Comparison of ENCODE assay signal across 8 mouse cellular contexts in the genomic region with DNA sequence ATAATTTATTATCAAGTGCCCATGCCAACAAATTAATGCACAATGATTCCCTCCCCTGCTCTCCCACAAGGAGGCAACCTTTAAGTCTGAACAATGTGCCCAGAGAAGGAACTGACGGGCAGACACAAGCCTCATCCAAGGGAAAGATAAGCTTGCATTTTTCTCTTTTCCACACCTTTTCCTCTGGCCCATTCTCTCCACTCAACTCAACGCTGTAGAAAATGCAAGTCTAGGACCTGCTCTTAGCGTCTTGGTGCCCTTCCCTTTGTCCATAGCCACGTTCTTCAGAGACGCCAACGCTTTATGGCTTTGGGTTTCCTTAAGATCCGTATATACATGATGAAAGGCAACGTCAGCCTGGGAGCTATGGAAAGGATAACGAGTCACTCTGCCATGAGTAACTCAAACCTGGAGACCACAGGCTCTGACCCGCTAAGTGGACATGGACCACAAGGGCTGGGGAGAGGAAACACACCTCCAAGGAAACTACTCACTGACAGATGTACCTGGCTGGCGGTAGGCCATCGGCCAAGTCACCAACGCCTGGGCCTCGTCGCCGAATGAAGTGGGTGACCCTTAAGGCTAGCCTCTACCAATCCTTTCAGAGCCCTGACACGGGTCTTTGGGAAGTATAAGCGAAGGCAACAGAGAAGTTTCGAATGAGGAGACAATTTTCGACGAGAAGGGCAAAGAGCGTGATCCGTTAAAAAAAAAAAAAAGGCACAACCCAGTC. TPM values are rescaled to one million over a fixed set of nuclear protein-coding genes. Genes with fewer than 3 reads are reported as not detected.
A peak's percentile ranks its signal among the peaks of the same experiment; 100 is the strongest.
DNase-seq lines count a peak whose midpoint lies in the region; ATAC-seq and TF ChIP-seq lines count a peak whose summit lies in the region.

No protein-coding gene starts in this region.

- H3K4me1 ChIP-seq in lung, embryonic 14.5 days (ENCODE audit: insufficient read depth) = 0 out of 2 replicates have a peak, but pooled peaks cover 6% of the 10 kb centered on the region
- H3K4me1 ChIP-seq in neural tube, embryonic 13.5 days (replicated peaks) = peaks cover 53% of the 10 kb centered on the region

- no peaks in the 10 kb centered on the region for H3K27me3 ChIP-seq in lung, embryonic 14.5 days (ENCODE audit: insufficient read depth, low read length)
- no peaks in the 10 kb centered on the region for H3K27me3 ChIP-seq in neural tube, embryonic 13.5 days

- peak; percentile 9 to 27 for DNase-seq in B cell, adult 2 months
- DNase-seq in ES-CJ7 (ENCODE audit: low read depth, low spot score) = peak; percentile 19
- peak; percentile 63 for DNase-seq in cerebellum, adult 9-11 months
- DNase-seq in kidney, adult 9 months = peak; percentile 26
- DNase-seq in lung, embryonic 14.5 days = peak; percentile 49
- no peak for DNase-seq in T-cell, adult 2 months (ENCODE audit: low spot score)

- no peaks in the 10 kb centered on the region for H3K9me3 ChIP-seq in lung, embryonic 14.5 days (ENCODE audit: low read depth, low read length)
- H3K9me3 ChIP-seq in neural tube, embryonic 13.5 days = no peaks in the 10 kb centered on the region

- peaks cover 4% of the 10 kb centered on the region; the same call in 1 of the 2 replicates for H3K36me3 ChIP-seq in lung, embryonic 14.5 days (ENCODE audit: insufficient read depth)
- H3K36me3 ChIP-seq in neural tube, embryonic 13.5 days = peaks cover under 1% of the 10 kb centered on the region; the same call in 1 of the 2 replicates

- H3K27ac ChIP-seq in lung, embryonic 14.5 days (ENCODE audit: low read depth) = peak overlapping the region; percentile 97
- peak overlapping the region; percentile 96 for H3K27ac ChIP-seq in neural tube, embryonic 13.5 days (replicated peaks)

- peak; percentile 30 for TF ChIP-seq CTCF in lung, embryonic 14.5 days (IDR thresholded peaks at IDR 0.05; ENCODE audit: low read depth)

- peak overlapping the region; percentile 73 for H3K4me2 ChIP-seq in lung, embryonic 14.5 days
- peak overlapping the region; percentile 89 for H3K4me2 ChIP-seq in neural tube, embryonic 13.5 days

- WGBS in lung, embryonic 14.5 days = under 1% methylated on average over 23 of the region's 23 CpGs
- WGBS in neural tube, embryonic 13.5 days = under 1% methylated on average over 23 of the region's 23 CpGs

- ATAC-seq in granulocyte monocyte progenitor cell, adult 5-6 weeks (replicated peaks; ENCODE audit: poor library complexity, severe bottlenecking) = peak; percentile 34; the same call in 1 of the 2 replicates
- no peak for ATAC-seq in lung, embryonic 14.5 days (ENCODE audit: insufficient read depth)
- peak; percentile 9; the same call in 1 of the 2 replicates for ATAC-seq in neural tube, embryonic 13.5 days (ENCODE audit: low read depth)

- peak overlapping the region; percentile 96 for H3K9ac ChIP-seq in lung, embryonic 14.5 days
- peak overlapping the region; percentile 97 for H3K9ac ChIP-seq in neural tube, embryonic 13.5 days

- peak overlapping the region; percentile 96 for H3K4me3 ChIP-seq in lung, embryonic 14.5 days (ENCODE audit: low read depth, low read length)
- H3K4me3 ChIP-seq in neural tube, embryonic 13.5 days = peak overlapping the region; percentile 80

RNA-seq across cellular contexts. Expression of gene Pafah1b2, which starts 28.6 kb away (rescaled TPM):
- 30.6 and 32.3 TPM in 2 replicates for total RNA-seq in granulocyte monocyte progenitor cell, adult 5-6 weeks (2014; fragmentation: Nextera tagmentation)
- total RNA-seq in granulocyte monocyte progenitor cell, adult 5-6 weeks (2017) = 88.9 and 95.7 TPM in 2 replicates
- 179 and 184 TPM in 2 replicates for polyA plus RNA-seq in lung, embryonic 14.5 days (2014; fragmentation: Nextera tagmentation; extraction: Ambion mirVana)
- polyA plus RNA-seq in neural tube, embryonic 13.5 days (2015; fragmentation: Nextera tagmentation; extraction: Ambion mirVana) = 282 and 301 TPM in 2 replicates

RNA-seq across cellular contexts. Expression of gene Sik3, which starts 28.8 kb away (rescaled TPM):
- total RNA-seq in granulocyte monocyte progenitor cell, adult 5-6 weeks (2014; fragmentation: Nextera tagmentation) = 35.8 and 59.8 TPM in 2 replicates
- total RNA-seq in granulocyte monocyte progenitor cell, adult 5-6 weeks (2017) = 12.7 and 16.5 TPM in 2 replicates
- 14.1 and 15.7 TPM in 2 replicates for polyA plus RNA-seq in lung, embryonic 14.5 days (2014; fragmentation: Nextera tagmentation; extraction: Ambion mirVana)
- polyA plus RNA-seq in neural tube, embryonic 13.5 days (2015; fragmentation: Nextera tagmentation; extraction: Ambion mirVana) = 9.3 and 9.4 TPM in 2 replicates

RNA-seq across cellular contexts. Expression of gene Sidt2, which starts 28.8 kb away (rescaled TPM):
- 31.0 and 57.9 TPM in 2 replicates for total RNA-seq in granulocyte monocyte progenitor cell, adult 5-6 weeks (2014; fragmentation: Nextera tagmentation)
- 18.7 and 29.3 TPM in 2 replicates for total RNA-seq in granulocyte monocyte progenitor cell, adult 5-6 weeks (2017)
- polyA plus RNA-seq in lung, embryonic 14.5 days (2014; fragmentation: Nextera tagmentation; extraction: Ambion mirVana) = 29.9 and 34.3 TPM in 2 replicates
- polyA plus RNA-seq in neural tube, embryonic 13.5 days (2015; fragmentation: Nextera tagmentation; extraction: Ambion mirVana) = 39.2 and 44.2 TPM in 2 replicates

RNA-seq across cellular contexts. Expression of gene Tagln, which starts 48.0 kb away (rescaled TPM):
- total RNA-seq in granulocyte monocyte progenitor cell, adult 5-6 weeks (2014; fragmentation: Nextera tagmentation) = not detected in 2 replicates
- total RNA-seq in granulocyte monocyte progenitor cell, adult 5-6 weeks (2017) = not detected in 2 replicates
- 147 and 150 TPM in 2 replicates for polyA plus RNA-seq in lung, embryonic 14.5 days (2014; fragmentation: Nextera tagmentation; extraction: Ambion mirVana)
- 9.8 and 10.8 TPM in 2 replicates for polyA plus RNA-seq in neural tube, embryonic 13.5 days (2015; fragmentation: Nextera tagmentation; extraction: Ambion mirVana)
